Mouse (Mus musculus) frontal cortex, postnatal 14 days (tissue): ENCODE data around the gene Praf2.
"Not testable (repeated sequence)": the region's sequence is repeated elsewhere in the genome, so short reads cannot be mapped to it uniquely, and the experiment has no call there.

Experiments
- DNase-seq, 2 experiments: peaks; one replicate each; pipeline ENCODE4 v3.0.0; 2022; ENCODE audit warnings: low spot score in 2 of 2

Gene Praf2

DNA sequence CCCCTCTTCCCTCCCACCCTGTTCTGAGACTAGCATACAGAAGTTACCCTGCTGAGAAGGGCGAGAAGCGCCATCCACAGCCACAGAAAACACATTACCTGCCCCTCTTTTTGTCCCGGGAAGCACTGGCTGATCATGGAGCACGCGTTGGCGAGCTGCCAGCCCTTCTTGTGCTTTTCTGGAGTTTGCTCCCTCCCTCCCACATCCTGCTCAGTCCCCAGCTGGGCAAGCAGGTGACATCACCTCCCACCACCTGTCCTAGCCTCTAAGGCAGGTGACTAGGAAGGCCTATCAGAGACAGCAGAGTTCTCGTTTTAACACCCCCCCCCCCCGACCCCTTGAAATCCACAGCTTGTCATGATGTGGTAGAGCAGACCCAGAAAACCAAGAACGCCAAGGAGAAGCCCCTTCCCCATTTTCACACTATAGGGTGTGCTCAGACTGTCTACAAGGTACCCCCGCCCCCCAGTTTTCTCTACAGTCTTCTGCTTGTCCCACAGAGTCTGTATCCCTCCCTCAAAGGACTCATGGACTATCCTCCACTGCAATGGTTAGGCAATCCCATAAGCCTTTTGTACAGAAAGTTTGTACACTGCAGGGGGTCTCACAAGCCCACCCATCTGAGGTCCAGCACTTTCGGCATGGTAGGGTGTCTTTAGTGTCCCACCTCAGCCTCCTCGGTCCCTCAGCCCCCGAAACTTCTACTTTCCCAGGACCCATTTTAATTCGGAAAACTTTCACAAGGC lies 11.3 kb downstream of the Praf2 start:
- DNase-seq, result no peak

DNA sequence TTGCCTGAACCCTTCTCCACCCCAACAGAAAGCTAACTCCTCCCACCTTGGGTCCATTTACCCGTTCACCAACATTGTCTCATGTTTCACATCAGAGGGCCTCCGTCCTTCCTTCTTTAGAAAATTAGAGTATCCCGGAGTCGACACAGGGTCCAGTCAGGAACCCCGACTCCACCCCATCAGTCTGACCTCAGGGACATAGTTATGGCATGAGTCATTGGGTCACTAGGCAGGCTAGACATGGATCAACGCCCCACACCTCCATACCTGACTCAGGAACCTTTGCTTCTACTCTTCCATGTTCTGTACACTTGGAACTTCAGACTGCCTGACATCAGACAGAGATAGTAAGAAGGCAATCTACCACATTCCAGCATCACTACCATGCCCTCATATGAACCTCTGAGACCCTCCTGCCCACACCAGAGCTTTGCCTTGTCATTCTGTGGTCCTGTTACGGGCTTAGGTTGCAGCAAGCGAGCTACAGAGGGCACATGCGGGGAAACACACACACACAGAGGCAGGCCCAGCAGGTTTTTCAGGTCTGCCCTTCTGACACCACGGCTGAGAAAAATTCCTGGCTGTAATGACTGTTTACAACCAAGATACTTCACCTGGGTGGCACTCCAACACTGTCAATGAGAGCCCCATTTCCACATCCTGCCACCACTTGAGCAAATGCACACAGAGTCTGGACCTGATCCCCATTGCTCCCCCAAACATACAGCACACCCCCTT lies 12.0 kb downstream of the Praf2 start:
- no peak for DNase-seq

DNA sequence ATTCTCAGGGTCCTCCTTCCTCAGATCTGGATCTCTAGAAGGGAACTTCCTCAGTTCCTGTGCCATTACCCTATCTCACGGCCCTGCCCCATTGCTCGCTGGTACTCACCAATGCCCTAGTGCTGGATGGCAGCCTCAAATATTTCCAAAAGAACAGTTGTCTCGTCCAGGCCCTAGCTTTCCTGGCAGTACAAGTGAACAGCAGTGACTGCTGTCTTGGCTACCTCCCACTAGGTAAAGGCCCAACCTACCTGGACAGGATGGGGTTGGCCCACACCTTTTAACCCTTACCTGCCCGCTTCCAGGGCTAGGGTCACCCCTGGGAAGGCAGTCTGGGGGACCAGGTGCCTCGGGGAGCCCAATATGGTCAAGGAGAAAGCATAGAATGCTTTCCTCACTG lies 12.9 kb downstream of the Praf2 start:
- DNase-seq, result no peak

DNA sequence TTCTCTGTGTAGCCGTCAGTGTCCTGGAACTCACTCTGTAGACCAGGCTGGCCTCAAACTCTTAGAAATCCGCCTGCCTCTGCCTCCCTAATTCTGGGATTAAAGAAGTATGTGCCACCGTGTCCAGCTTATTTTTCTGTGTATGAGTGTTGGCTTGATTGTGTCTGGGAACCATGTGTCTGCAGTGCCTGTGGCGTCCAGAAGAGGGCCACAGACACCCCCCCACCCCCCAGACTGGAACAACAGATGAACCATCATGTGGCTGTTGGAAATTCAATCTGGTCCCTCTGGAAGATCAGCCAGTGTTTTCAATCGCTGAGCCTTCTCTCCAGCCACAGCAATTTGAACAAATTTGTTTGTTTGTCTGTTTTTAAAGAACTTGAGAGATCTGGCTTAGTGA lies 15.2 kb downstream of the Praf2 start:
- DNase-seq, result no peak

DNA sequence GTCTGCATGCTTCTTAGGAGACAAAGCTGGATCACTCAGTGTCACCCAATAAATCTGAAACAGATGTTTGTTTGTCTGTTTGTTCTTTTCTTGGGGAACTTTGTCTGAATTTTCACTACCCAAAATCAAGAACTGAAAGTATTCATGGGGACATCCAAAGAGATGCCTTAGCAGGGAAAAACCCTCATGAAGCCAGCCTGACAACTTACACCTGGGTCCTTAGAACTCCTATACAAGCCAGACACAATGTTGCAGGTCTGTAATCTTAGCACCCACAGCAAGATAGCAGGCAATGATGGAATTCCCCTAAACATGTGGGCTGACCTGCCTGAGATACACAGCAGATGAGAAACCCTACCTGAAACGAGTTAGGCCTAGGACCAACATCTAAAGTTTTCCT lies 16.7 kb downstream of the Praf2 start:
- no peak for DNase-seq

DNA sequence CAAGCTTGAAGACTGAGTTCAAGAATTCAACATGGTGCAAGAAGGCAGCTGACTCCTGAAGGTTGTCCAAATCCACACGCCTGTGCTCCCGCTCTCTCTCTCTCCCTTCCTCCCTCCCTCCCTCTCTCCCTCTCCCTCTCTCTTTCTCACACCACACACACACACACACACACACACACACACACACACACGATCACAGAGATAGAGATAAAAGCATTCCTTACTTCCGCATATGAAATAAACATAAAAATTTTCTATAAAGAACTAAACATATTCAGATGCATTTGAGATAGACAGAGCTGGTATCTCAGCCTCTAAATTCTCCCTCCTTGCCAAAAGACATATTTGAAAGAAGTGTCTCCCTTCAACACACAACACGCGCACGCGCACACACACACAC lies 17.2 kb downstream of the Praf2 start:
- no peak for DNase-seq

DNA sequence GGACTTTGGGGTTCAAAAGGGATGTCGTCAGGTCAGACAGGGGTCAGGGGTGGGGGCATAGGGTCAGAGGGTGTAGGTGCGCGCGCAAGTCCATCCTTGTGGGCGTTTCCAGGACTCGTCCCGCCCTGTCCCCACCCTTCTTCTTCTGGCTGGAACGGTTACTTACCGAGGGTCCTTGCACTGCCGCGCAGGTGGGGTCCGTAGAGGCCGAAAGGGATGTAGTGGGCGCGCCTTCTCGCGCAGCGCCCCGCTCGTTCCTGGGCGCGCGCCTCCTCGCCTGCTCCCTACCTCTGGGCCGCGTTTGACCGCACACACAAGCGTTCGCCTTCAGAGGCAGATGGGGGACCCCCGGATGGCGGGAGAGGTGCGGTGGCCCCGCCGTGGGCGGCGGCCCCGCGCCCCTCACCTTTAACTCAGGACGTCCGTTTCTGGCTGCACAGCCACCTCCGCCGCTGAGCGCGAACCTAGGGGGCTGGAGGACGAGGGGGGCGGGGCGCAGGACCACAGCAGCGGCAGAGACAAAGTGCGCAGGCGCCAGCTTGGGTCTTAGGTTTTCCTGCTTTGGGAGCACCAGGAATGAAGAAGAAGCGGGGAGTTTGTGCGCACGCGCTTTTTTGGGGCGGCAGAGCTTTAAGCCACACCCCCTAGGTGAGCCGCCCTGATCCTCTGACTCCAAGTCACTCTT lies 22.3 kb downstream of the Praf2 start, which contains the start of gene Ccdc120:
Gene Ccdc120 (minus strand): TSS at position 474 of the 685 bp plus-strand sequence.
- peak; percentile 57 to 59 for DNase-seq

DNA sequence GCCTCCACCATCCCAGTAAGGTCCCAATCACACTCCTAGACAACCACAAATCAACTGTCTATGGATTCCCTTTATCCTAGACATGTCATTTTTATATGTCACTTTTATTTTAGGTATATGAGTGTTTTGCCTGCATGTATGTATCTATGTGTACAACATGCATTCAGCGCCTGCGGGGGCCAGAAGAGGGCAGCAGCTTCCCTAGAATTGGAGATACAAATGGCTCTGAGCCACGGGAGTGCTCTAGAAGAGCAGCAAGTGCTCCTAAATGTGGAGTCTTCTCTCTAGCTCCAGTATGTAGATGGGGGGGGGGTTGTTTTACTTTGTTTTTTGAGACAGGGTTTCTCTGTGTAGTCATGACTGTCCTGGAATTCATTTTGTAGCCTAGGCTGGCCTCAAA lies 25.4 kb downstream of the Praf2 start:
- not testable (repeated sequence) for DNase-seq

DNA sequence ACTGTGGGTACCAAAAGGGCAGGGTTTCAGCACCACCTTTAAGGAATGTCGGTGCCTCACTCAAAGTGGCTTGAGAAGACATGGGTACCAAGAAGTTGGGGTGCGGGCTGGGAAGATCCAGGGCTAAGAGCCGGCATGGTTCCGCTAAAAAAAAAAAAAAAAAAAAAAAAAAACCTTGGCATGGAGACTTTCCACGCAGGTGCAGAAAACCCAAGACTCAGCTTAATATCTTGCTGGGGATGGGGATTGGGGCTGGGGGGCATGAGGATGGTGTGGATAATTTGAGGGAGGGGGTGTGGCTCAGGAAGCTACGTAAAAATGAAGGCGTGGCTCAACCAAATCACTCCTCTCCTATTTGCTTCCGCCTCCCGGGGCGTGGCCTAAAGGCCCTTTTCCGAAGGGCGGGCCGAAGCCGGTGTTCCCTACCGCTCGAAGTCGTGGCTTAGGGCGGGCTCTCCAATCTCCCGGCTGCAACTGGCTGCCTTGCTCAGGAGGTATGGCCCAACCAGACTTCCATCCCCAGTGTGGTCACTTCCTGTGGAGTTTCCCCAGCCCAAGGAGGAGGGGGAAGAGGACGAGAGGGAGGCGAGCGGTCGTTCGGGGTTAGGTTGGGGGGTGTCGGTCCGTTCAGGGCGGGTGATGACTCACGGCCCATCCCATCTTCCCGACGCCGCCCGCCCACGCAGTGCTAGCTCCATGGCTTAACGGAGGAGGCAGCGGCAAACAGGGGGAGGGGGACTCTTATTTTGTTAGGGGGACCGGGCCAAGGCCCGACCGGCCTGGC lies 34.1 kb downstream of the Praf2 start, which contains the start of gene Tfe3:
Gene Tfe3 (plus strand): TSS at position 424 of the 784 bp plus-strand sequence.
- DNase-seq, result peak; percentile 85 to 89

DNA sequence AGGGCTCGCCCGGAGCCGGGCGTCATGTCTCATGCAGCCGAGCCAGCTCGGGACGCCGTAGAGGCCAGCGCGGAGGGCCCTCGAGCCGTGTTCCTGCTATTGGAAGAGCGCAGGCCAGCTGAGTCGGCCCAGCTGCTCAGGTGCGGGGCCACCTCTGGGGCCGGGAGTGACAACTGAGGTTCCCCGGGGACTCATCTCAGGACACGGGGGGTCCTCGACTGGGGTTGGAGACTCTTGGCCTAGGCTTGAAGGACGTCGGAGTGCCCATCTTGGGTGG lies 34.6 kb downstream of the Praf2 start:
- no peak for DNase-seq

DNA sequence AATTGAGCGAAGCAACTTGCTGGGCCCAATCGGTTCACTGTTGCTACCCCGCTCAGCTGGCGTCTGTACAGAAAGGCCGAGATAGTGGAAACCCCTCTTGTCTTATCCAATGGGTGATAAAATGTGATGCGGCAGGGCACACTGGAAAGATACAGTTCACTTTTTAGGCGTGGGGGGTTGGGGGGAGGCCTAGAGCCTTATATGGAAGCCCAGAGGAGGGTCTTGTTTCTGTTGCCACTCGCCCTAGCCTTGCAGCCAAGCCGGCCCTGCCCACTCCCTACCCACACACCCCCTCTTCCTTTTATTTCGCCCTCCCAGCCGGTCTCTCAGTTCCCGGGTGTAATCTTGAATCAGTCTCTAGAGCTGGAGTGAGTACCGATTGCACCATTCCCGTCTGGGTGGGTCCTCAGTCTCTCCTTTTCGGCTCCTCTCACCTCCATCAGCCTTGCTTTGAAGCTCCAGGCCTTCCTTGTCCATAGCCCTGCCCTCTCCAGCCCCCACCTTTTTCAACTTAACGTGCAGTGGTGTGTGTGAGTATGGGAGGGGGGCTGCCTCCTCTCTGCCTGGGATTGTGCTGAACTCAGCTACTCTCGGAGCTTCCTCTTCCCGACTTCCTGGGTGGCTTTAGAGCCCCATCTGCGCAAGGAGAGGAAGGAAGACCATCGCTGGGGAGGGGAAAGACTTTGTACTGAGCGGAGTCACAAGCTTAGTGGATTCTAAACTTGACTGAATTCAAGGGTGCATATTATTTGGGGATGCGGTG lies 35.6 kb downstream of the Praf2 start:
- DNase-seq, result peak in 1 of 2 experiments; percentile 28

DNA sequence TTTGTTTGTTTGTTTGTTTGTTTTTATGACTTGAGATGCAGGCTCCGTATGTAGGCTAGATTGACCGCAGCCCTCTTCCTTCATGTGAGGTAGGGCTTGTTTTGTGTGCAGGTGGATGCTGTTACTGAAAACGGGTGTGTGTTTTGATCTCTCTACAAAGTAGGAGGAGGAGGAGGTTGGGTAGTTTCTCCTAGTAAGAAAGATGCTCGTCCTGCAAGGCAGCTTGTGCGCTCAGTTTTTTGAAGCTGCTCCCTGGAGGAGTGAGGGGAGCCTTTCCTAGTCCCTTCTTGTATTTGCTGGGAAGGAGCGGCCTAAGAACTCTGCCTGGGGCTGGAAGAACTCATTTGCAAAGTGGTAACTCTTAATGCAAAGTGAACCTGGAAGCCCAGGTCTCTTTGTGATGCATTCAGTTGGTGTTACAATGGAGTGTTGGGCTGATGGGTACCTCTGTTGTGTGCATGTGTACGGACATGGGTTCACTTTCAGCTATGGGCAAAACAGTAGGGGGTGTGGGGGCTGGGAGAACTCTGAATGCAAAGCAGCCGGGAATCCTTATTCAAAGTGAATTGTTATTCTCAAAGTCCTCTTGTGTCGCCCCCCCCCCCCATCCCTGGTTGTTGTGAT lies 36.5 kb downstream of the Praf2 start:
- no peak for DNase-seq

DNA sequence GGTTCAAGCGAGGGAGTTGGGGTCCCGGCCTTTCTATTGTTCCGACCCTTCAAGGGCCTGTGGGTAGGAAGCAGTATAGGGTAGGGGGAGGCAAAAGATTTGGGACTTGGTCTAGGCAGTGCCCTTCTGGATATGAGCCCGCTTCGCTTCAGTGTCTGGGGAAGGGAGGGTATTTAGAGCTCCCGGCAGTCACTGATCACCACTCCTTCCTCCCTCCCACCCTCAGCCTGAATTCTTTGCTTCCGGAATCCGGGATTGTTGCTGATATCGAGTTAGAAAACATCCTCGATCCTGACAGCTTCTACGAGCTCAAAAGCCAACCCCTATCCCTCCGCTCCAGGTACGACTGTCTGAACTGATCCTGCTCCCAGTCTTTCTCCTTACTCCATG lies 37.0 kb downstream of the Praf2 start:
- no peak for DNase-seq

DNA sequence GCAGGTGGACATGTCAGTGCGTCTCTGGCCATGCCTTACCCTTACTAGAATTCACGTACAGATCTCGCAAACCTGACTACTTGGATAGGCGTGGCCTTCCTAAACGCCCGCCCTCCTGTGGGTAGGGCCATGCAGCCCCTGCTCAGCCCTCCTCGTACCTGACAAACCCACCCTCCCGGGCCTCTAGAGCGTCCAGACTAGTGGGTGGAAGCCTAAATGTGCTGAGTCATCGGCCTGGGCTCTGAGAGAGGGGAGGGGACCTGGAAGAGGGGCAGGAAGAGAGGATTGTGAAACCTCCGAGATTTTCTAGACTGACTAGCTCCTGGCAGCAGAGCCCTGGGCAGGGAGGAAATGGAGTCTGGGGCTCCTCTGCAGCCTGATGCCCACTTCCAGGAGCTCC lies 37.5 kb downstream of the Praf2 start:
- DNase-seq, result no peak

DNA sequence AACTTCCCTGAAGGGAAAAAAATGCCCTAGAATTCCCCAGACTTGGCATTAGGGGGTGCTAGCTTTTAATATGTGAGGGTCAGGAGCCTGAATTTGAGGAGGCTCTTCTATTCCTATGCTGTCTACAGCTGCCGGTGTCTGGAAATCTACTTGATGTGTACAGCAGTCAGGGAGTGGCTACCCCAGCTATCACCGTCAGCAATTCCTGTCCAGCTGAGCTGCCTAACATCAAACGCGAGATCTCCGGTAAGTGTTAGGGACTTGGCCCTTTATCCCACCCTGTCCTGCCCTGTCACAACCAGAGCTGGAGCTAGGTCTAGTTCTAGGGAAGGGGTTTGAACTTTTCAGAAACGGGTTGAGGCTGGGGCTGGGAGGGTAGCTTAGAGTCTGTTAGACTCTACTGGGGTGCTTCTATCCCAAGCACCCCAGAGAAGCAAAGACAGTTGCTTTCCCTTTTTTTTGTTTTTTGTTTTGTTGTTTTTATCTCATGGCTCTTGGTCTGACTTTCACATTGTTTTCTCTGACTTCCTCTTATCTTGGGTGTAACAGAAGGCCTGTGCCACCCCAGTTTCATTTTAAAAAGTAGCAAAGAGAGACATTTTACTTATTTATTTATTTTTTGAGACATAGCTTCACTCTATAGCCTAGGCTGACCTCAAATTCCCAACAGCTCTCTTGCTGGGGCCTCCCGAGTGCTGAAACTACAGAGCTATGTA lies 41.2 kb downstream of the Praf2 start:
- DNase-seq, result no peak

DNA sequence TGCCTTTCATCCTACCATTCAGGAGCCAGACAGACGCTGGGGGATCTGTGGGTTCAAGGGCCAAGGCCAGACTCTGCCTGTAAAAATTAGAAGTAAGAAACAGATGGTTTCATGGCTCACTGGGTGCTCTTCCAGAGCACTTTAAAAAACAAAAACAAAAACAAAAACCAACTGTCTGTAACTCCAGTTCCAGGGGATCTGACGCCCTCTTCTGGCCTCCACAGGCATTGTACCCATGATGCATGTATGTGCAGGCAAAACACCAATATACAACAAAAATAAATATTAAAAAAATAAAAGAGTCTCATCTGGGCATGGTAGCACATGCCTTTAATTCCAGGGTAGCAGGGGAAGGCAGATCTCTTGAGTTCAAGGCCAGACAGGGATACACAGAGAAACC lies 44.5 kb downstream of the Praf2 start:
- DNase-seq, result no peak

DNA sequence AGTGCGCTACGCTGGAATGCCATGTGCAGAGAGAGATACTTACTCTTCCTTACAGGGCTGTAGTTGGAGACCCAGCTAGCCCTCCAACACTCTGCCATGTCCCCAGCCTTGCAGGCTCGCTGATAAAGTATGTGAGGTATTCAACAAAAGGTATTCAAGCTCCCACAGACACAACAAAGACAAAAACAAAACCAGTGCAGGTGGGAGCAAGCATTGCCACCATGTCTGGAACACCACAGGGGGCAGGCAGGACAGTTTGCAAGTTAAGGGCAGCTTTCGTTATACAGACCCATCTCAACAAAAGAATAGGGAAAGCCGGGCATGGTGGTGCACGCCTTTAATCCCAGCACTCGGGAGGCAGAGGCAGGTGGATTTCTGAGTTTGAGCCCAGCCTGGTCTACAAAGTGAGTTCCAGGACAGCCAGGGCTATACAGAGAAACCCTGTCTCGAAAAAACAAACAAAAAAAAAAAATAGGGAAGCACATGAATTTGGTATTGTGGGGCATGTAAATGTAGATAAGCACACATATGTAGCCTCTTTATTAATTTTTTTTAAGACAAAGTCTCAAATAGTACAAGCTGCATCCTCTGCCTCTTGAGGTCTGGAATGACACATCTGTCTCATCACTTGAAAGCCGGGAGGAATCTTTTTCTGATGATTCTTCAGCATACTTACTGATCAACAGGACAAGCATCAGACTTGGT lies 47.4 kb downstream of the Praf2 start:
- DNase-seq, result no peak

DNA sequence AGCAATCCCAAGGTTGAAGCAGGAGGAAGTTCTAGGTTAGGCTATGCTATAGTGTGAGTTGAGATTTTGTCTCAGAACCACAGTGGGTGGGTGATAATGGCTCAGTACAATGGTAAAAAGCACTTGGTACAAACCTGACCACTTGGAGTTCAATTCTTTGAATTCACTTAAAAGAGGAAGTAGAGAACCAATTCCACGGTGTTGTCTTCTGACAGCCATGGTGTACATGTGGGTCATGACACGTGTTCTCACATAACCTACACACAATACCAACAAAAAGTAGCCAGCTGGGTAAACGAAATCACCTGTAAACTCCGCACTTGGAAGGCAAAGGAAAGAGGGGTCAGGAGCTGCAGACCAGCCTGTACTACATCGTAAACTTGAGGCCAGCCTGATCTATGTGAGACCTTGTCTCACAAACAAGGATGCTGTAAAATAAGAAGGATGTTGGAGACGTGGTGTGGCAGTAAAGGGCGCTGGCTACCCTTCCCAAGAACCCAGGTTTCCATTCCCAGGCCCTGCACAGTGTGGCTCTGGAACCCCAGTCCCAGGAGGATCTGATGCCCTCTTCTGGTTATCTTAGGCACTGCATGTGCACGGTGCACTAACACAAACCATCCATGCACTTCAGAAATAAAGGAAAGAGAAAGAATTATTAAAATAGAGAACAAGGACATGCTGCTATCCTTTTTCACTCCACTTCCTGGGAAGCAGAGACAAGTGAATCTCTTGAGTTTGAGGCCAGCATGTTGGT lies 48.3 kb downstream of the Praf2 start:
- peak in 1 of 2 experiments; percentile 35 for DNase-seq
